Mouse (Mus musculus) forebrain, postnatal 0 days (tissue): ENCODE measurements around the gene Atg4b. TPM values are rescaled to one million over a fixed set of nuclear protein-coding genes. Genes with fewer than 3 reads are reported as not detected.

ENCODE experiments used
- ATAC-seq: fragments of 200-750 bp; cut with Nextera tagmentation; 2 replicates; pipeline ENCODE4 v1.8.0; 2017; ENCODE audit warnings: mild to moderate bottlenecking, moderate library complexity
- DNase-seq: peaks from one replicate; pipeline ENCODE4 v3.0.0-alpha.2; 2015
- H3K27ac ChIP-seq: fragments of 300-500 bp; sonication (generic); 2 replicates; pipeline ENCODE4 v1.5.1; 2014; ENCODE audit warnings: low read depth, mild to moderate bottlenecking, antibody characterized with exemption, low read length, moderate library complexity, mixed read lengths
- H3K27me3 ChIP-seq: fragments of 300-500 bp; sonication (generic); 2 replicates; pipeline ENCODE4 v1.6.1; 2014; ENCODE audit warnings: mild to moderate bottlenecking, low read length, mixed read lengths; ENCODE audit not compliant: insufficient read depth
- H3K36me3 ChIP-seq: fragments of 300-500 bp; sonication (generic); 2 replicates; pipeline ENCODE4 v1.6.1; 2014; ENCODE audit warnings: mild to moderate bottlenecking, moderate library complexity; ENCODE audit not compliant: insufficient read depth
- H3K4me1 ChIP-seq: fragments of 300-500 bp; sonication (generic); 2 replicates; pipeline ENCODE4 v1.6.1; 2014; ENCODE audit warnings: antibody characterized with exemption; ENCODE audit not compliant: insufficient read depth
- H3K4me2 ChIP-seq: fragments of 300-500 bp; sonication (generic); 2 replicates; pipeline ENCODE4 v1.6.1; 2014; ENCODE audit warnings: low read depth, mild to moderate bottlenecking, moderate library complexity
- H3K4me3 ChIP-seq: fragments of 300-500 bp; sonication (generic); 2 replicates; pipeline ENCODE4 v1.5.1; 2014; ENCODE audit warnings: low read depth, low read length, mixed read lengths
- H3K9ac ChIP-seq: fragments of 300-500 bp; sonication (generic); 2 replicates; pipeline ENCODE4 v1.6.1; 2014; ENCODE audit warnings: mild to moderate bottlenecking
- H3K9me3 ChIP-seq: fragments of 300-500 bp; sonication (generic); 2 replicates; pipeline ENCODE4 v1.6.1; 2016; ENCODE audit warnings: low read length
- CTCF ChIP-seq: sonication (generic); IDR thresholded peaks from 2 replicates; pipeline ENCODE4 v1.5.1; 2016; ENCODE audit warnings: antibody characterized with exemption, control low read depth, low read depth
- WGBS: fragments of 180-500 bp; shearing (Covaris S2); extraction: QIAGEN DNeasy Blood & Tissue Kit; methylation state at CpG from one replicate; pipeline ENCODE4 v1.1.7; 2014; 5-methylcytosine and 5-hydroxymethylcytosine counted together
- polyA plus RNA-seq: library from polyadenylated mRNA; unstranded; fragments of >200 nt; fragmentation: Nextera tagmentation; extraction: Ambion mirVana; gene quantifications from 2 replicates; pipeline ENCODE4 v1.2.1, GENCODE M21; 2015
- total RNA-seq: library from RNA; depleted of rRNA; stranded (reverse); fragments of >200 nt; gene quantifications from 2 replicates; pipeline ENCODE4 v1.2.3, GENCODE M21; 2014

Gene Atg4b
- total and polyA plus RNA-seq, 2 experiments from 2014 or later: 46.0 to 72.6 TPM

- TF ChIP-seq CTCF: peak; percentile 73
- WGBS: 1% methylated on average over 42 of the region's 42 CpGs
- Histone ChIP-seq H3K36me3 (peaks cover 12% of the 10 kb centered on the region), H3K4me3 (peak within 1 kb of the TSS; percentile 61), H3K4me1 (peaks cover 7% of the 10 kb centered on the region; the same call in 1 of the 2 replicates), H3K9ac (peak within 1 kb of the TSS; percentile 57), H3K9me3 (no peaks in the 10 kb centered on the region), H3K4me2 (peak within 1 kb of the TSS; percentile 60), H3K27ac (peak within 1 kb of the TSS; percentile 69), H3K27me3 (no peaks in the 10 kb centered on the region)
- DNase-seq (peak; percentile 97), ATAC-seq (peak; percentile 75)
Measured at GRCm38 (mm10) chr1:93801741-93802238, 50.5 kb downstream of the Atg4b start, which contains the start of gene Dtymk. Gene Dtymk (minus strand): TSS chr1:93801934.

- no peak for ATAC-seq
Measured at GRCm38 (mm10) chr1:93802771-93803170, 51.5 kb downstream of the Atg4b start.

GRCm38 (mm10) chr1:93803556-93804507 lies 52.5 kb downstream of the Atg4b start, which contains the start of gene Ing5:
Gene Ing5 (plus strand): TSS chr1:93803965.
- Histone ChIP-seq H3K27me3 (no peaks in the 10 kb centered on the region), H3K4me3 (peak within 1 kb of the TSS; percentile 90), H3K27ac (peak within 1 kb of the TSS; percentile 97), H3K9ac (peak within 1 kb of the TSS; percentile 93), H3K4me1 (peaks cover 7% of the 10 kb centered on the region; the same call in 1 of the 2 replicates), H3K9me3 (no peaks in the 10 kb centered on the region), H3K36me3 (peaks cover 18% of the 10 kb centered on the region), H3K4me2 (peak within 1 kb of the TSS; percentile 83)
- TF ChIP-seq CTCF: peak; percentile 99
- ATAC-seq (peak; percentile 95), DNase-seq (peak; percentile 98)
- WGBS: under 1% methylated on average over 89 of the region's 94 CpGs

More at GRCm38 (mm10) chr1:93802771-93803170, 51.5 kb downstream of the Atg4b start:
- Histone ChIP-seq H3K4me2 (peak overlapping the region; percentile 83; the same call in 1 of the 2 replicates), H3K4me1 (peaks cover 7% of the 10 kb centered on the region; the same call in 1 of the 2 replicates), H3K27me3 (no peaks in the 10 kb centered on the region), H3K27ac (0 out of 2 replicates have a peak overlapping the region, but pooled peaks have one; percentile 97), H3K4me3 (no peak overlapping the region), H3K9ac (no peak overlapping the region), H3K9me3 (no peaks in the 10 kb centered on the region), H3K36me3 (peaks cover 17% of the 10 kb centered on the region)
- TF ChIP-seq CTCF: no peak
- DNase-seq: no peak
- WGBS: 88% methylated on average over 5 of the region's 5 CpGs

- Histone ChIP-seq H3K4me3 (peak overlapping the region; percentile 90), H3K4me2 (peak overlapping the region; percentile 83), H3K4me1 (peaks cover 7% of the 10 kb centered on the region; the same call in 1 of the 2 replicates), H3K27me3 (no peaks in the 10 kb centered on the region), H3K9ac (peak overlapping the region; percentile 93; the same call in 1 of the 2 replicates), H3K9me3 (no peaks in the 10 kb centered on the region), H3K36me3 (peaks cover 21% of the 10 kb centered on the region), H3K27ac (no peak overlapping the region)
- ATAC-seq (no peak), DNase-seq (no peak)
- WGBS: 80% methylated on average over 4 of the region's 4 CpGs
- TF ChIP-seq CTCF: no peak
Measured at GRCm38 (mm10) chr1:93804818-93805217, 53.5 kb downstream of the Atg4b start.

GRCm38 (mm10) chr1:93805221-93805951 lies 54.1 kb downstream of the Atg4b start:
- Histone ChIP-seq H3K4me2 (no peak overlapping the region), H3K4me1 (peaks cover 7% of the 10 kb centered on the region; the same call in 1 of the 2 replicates), H3K27me3 (no peaks in the 10 kb centered on the region), H3K4me3 (no peak overlapping the region), H3K36me3 (peaks cover 21% of the 10 kb centered on the region), H3K9ac (no peak overlapping the region), H3K9me3 (no peaks in the 10 kb centered on the region), H3K27ac (no peak overlapping the region)
- ATAC-seq (no peak), DNase-seq (no peak)
- 83% methylated on average over 5 of the region's 5 CpGs for WGBS
- no peak for TF ChIP-seq CTCF

GRCm38 (mm10) chr1:93808871-93809270 lies 57.6 kb downstream of the Atg4b start:
- WGBS: 95% methylated on average over 4 of the region's 4 CpGs
- DNase-seq (no peak), ATAC-seq (no peak)
- H3K27ac ChIP-seq: no peak overlapping the region
- no peak overlapping the region for H3K4me2 ChIP-seq
- H3K4me3 ChIP-seq: no peak overlapping the region
- H3K36me3 ChIP-seq: peaks cover 46% of the 10 kb centered on the region
- H3K27me3 ChIP-seq: no peaks in the 10 kb centered on the region
- no peaks in the 10 kb centered on the region for H3K9me3 ChIP-seq
- no peak overlapping the region for H3K9ac ChIP-seq
- H3K4me1 ChIP-seq: peaks cover 4% of the 10 kb centered on the region; the same call in 1 of the 2 replicates
- no peak for TF ChIP-seq CTCF
